Mouse (Mus musculus): ENCODE results near the gene Htr1f. TPM values are rescaled to one million over a fixed set of nuclear protein-coding genes. Genes with fewer than 3 reads are reported as not detected.
A peak's percentile ranks its signal among the peaks of the same experiment; 100 is the strongest.
"Not testable (repeated sequence)": the region's sequence is repeated elsewhere in the genome, so short reads cannot be mapped to it uniquely, and the experiment has no call there.

Gene Htr1f
- 1 to 10 TPM; 5.9 to 6.6 TPM for total RNA-seq (2021)
- long read RNA-seq, experiment 1, transcript Htr1f-201 (3 exons, 2,579 nt): major isoform, 5 of 6 reads
- long read RNA-seq, experiment 1, partial matches to known transcripts: 0 of 6 reads
- long read RNA-seq, experiment 1, other reads (novel, unspliced or antisense): 1 of 6 reads
- long read RNA-seq, experiment 2, partial matches to known transcripts: 0 of 1 reads
- long read RNA-seq, experiment 2, other reads (novel, unspliced or antisense): 1 of 1 reads

DNA sequence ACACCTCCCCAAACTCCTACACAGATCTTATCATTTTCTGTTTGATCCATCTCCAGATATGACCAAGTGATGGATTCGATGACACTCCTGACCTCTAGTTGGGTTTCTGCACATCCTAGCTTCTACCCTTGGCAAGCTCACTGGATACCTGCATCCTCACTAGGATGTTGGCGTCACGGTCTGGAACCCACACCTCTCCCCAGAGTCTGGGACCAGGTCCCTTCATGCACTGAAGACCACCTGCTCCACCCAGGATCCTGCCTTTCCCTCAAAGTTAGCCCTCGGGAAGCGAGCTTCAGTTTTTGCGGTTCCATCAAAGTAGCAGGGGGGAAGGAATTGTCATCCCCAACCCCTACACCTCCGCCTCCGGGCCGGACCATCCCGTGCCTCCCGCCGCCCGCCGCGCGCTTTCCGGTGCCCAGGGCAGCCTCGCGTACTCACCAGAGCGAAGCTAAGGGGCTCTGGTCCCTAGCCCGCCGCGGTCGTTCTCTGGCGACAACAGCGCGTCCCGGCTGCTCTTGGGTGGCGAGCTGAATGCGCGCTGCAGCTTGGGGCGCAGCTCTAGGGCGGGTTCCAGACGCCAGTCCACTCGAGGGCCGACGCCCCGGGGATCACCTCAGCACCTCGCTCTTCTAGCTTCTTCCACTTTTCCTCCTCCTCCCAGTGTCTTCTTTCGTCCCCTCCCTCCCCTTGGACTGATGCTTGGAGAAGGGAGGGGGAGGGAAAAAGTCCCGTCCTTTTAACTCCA, at the start of gene Htr1f:
TSS of gene Htr1f (minus strand) at position 671 of the 748 bp plus-strand sequence.
- peak; percentile 7 to 33 for DNase-seq (ENCODE audit: low spot score in 2 of 2)

DNA sequence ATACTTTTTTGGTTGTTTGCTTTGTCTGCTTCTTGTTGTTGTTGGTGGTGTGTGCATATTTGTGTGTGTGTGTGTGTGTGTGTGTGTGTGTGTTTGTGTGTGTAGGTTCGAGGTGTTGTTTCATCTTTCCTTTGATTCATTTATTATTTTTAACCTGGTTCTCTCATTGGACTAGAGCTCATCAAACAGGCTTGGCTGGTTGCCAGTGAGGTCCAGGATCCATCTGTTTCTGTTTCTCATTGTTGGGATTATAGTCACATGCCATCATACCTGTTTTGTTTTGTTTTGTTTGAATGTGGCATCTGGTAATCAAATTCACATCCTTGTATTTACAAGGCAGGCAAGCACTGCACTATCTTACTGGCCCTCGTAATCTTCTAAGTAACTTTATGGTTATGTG, 34.1 kb upstream of the Htr1f start:
- DNase-seq (ENCODE audit: low spot score in 2 of 2): no peak

DNA sequence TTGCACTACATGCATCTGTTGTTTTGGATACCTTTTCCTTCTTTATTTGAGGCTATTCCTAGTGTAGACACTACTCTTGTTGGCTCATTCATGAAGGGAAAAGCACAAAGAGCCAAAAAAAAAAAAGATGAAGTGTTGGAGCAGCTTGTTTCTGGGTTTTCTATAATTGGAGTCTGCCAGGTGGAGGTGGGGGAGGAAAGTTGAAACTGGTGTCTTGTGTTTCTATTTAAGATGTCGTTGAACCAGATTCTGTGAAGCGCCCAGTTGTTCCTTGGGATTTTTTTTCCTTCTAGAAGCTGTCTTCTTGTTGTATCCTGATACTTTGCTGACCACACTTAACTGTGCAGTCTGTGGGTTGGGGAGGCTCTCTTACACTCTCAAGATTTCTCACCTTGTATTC, 23.7 kb upstream of the Htr1f start:
- DNase-seq (ENCODE audit: low spot score in 2 of 2): peak; percentile 33 to 65

DNA sequence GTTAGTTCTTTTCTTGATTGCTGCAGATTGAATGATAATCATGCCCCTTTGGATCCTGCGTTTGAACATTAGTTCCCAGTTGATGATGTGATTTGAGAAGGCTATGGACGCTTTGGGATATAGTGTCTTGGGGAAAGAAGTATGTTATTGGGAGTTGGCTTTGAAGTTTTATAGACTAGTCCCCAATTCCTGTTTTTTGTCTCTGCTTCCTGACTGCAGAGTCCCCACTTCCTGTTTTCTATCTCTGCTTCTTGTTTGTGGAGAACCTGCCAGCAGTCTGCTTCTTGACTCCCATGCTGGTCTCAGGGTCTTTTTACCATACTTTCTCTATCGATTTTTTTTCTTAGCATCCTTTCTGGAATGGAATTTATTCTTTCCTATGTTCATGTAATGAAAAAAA, 22.2 kb upstream of the Htr1f start:
- DNase-seq (ENCODE audit: low spot score in 2 of 2): no peak

DNA sequence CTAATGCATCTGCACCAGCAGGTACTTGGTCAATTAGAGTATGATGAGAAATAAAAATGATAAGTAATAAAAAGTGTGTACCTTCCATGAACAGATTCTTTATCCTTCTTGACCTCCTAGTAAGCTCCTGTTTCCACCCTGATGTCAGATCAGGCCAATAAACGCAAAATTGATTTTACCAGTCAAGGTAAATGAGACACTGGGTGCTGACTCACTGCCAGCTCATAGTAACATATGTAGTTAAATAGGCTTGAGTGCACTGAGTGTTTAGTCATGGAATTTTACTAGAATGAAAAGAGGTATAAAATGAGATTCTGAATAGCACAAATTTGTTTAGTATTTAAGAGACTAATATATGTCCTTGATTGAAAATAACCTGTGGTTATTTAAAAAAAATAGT, 6.6 kb upstream of the Htr1f start:
- no peak for DNase-seq (ENCODE audit: low spot score in 2 of 2)

DNA sequence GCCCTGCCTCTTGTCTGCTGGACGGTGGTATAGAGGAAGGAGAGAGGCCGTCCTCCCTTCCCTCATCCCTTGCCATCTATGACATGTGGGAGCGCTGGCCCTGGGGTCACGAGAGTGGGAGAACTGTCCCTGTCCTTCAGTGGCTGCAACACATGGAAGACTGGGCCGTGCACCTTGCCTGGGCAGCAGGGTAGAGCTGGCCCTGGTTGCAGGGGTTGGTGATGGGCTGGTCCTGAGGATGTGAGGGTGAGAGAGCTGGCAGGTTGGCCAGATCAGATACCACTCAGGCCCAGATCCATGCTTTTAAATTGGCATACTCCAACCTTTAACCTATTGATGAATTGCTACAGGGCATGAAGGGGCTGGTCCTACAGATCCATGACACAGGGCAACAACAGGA, 12.1 kb downstream of the Htr1f start:
- no peak for DNase-seq (ENCODE audit: low spot score in 2 of 2)

DNA sequence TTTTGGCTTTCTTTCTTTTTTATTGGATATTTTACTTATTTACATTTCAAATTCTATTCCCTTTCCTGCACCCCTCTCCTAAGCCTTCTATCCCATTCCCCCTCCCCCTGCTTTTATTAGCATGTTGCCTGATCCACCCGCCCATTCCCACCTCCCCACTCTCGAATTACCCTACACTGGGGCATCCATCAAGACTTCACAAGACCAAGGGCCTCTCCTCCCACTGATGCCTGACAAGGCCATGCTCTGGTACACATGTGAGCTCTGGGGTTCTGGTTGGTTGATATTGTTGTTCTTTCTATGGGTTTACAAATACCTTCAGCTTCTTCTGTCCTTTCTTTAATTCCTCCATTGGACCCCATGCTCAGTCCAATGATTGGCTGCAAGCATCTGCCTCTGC, 22.2 kb downstream of the Htr1f start:
- DNase-seq (ENCODE audit: low spot score in 2 of 2): no peak

DNA sequence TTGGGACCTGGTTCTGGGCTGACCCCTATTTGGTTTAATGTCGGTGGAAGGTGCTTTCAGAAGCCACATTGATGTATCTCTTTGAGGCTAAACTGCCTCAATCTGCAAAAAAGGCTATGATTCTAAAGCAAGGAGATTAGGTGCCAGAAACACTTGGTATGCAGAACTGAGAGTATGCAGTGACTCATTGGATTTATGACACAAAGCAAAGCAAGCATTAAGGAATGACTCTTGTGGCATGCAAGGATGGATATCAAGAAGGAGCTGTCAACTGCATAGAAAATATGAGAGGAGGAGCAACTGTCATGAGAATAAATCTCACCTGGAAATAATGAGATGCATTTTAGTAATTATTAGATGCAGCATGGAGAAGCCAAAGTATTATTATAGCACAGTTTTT, 35.8 kb downstream of the Htr1f start:
- DNase-seq (ENCODE audit: low spot score in 2 of 2): no peak

DNA sequence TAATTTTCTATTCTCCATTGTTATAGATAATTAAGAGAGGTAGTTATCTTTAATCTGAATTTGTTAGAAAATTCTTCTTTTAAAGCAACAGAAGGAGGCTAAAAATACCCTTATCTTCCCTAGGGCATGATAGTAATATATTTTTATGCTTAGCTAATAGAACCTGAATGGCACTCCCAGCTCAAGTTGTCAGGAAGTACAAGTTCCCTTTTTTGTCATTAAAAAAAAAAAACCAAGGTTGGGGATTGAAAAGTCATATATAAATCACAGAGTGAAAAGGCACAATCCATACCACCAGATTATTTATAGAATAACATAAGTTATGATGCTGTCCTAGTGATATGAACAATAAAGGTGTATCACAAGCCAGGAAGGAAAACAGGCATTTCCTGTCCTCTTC, 39.4 kb downstream of the Htr1f start:
- no peak for DNase-seq (ENCODE audit: low spot score in 2 of 2)

DNA sequence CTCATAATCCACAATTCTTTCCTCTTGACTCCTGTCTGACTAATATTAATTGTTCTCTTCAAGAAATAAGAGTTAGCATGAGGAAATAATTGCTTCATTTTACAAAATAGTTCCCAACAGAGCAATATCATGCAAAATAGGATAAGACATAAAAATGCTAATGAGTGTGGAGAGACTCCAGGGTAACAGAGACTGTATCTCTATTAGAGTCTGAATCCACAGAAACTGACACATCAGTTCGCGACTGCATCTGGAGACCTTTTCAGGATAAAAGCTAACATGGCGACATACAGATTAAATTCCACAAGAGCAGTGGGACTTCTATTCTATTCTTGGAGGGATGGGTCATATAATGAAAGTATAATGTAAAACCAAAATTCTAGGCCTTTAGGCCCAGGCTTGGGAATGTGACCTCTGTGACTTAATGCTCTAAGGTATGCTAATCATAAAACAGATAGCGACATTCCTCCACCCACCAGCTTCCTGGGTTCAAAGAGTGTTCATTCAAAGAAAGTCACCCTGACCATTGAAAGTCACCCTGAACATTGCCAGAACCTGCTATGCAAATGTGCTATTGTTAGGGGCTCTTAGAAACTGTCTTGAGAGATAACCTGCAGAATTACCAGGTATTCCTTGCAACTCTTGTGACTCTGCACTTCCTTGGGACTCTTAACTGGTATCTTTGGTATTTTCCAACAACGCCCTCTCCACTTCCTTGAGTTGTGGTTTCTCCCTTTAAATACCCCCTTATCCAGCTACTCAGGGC, 67.8 kb downstream of the Htr1f start:
- DNase-seq (ENCODE audit: low spot score in 2 of 2): not testable (repeated sequence)

DNA sequence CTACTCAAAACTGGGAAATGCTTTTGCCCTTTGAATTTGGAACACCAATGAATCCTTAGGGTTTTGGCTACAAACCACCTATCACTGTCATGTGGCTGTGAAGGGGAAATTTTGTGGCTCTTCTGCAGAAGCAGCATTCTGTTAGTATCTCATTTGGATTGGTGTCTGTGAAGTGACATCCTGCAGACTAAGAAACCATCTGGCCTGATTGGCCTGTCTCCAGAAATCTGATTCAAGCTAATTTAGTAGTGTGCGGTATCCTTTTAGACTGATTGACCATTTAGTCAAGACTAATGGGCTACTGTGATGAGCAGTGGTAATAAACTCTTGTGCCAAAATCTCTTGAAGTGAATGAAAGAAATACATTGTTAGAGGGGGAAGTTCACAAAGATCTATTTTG, 76.0 kb downstream of the Htr1f start:
- DNase-seq (ENCODE audit: low spot score in 2 of 2): peak; percentile 25 to 45

DNA sequence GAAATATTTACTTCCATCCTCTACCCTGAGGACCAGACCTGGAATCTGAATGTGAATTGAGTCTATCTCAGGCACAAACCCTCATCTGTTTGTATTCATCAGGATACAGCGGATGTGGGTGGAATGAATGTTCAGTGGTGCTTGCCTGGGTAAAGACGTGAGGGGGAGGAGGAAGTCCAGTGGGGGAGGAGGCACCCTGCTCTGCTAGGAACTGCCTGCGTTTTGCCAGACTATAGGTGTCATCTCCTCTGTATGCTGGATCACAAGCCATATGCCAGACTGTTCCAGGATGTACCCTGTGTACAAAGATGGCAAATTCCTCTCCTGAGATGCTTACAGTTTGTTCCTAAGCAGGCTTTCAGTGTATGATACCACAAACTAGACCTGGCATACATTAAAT, 83.3 kb downstream of the Htr1f start:
- peak; percentile 36 to 65 for DNase-seq (ENCODE audit: low spot score in 2 of 2)

DNA sequence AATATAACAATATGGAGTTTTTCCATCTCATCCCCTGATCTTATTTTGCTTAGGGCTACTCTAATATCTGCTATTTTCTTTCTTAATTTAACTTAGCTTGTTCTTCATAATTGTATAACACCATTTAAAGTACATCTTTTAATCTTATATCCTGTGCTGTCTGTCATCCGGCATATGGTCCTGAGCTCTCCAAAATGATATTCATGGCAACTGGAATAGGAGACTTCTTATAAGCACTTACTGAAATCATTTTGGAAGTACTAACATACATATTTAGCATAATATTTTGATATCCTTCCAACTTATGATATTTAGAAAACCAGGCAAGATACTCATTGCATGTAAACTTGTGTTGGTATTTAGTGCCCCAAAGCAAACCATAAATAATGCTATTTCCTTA, 86.9 kb downstream of the Htr1f start:
- DNase-seq (ENCODE audit: low spot score in 2 of 2): no peak

DNA sequence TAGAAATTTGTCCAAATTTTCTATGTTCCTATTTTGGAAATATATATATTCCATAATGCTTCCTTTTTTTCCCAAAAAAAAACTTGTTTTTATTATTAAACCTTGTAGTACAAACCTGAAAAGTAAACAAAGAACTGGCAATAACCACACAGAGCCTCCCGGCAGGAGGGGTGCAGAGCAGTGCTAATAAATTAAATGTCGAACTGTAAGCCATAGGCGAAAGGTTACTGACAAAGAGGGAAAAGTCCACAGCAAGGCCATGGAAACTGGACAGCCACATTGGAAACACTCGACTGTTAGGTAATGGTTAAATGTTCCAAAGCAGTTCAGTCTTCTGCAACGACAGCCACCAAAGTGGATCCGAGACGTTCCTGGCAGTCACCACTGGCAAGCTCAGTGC, 87.5 kb downstream of the Htr1f start:
- no peak for DNase-seq (ENCODE audit: low spot score in 2 of 2)

DNA sequence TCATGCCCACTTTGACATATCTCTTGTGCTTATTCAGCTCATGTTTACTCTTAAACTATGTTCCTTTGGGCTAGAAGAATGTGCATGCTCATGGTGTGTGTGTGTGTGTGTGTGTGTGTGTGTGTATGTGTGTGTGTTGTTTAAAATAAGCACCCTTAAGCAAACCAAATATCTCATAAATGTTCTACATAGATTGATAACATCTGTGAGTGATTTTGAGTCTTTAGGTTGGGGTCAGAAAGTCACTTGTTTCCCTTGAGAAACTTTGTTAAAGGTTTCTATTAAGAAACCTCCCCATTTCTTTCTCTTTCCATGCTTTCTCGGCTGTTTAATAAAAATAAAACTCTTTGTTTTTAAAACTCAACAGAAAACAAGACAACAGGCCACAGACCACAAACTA, 88.1 kb downstream of the Htr1f start:
- no peak for DNase-seq (ENCODE audit: low spot score in 2 of 2)

DNA sequence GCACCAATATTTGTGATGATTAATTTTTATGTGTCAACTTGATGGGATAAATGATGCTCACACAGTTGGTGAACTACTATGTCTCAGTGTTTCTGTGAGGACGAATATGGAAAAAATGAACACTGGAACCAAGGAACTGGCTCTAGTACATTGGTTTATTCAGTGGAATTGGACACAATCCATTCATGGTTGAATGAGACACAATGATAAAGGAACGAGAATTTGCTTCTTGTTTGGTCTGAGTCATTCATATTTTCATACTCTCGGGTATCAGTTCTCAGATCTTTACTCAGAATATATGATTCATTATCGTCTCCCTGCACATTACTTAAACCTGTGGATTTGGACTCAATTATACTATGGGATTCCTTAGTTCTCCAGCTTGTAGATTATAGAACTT, 90.4 kb downstream of the Htr1f start:
- DNase-seq (ENCODE audit: low spot score in 2 of 2): no peak

DNA sequence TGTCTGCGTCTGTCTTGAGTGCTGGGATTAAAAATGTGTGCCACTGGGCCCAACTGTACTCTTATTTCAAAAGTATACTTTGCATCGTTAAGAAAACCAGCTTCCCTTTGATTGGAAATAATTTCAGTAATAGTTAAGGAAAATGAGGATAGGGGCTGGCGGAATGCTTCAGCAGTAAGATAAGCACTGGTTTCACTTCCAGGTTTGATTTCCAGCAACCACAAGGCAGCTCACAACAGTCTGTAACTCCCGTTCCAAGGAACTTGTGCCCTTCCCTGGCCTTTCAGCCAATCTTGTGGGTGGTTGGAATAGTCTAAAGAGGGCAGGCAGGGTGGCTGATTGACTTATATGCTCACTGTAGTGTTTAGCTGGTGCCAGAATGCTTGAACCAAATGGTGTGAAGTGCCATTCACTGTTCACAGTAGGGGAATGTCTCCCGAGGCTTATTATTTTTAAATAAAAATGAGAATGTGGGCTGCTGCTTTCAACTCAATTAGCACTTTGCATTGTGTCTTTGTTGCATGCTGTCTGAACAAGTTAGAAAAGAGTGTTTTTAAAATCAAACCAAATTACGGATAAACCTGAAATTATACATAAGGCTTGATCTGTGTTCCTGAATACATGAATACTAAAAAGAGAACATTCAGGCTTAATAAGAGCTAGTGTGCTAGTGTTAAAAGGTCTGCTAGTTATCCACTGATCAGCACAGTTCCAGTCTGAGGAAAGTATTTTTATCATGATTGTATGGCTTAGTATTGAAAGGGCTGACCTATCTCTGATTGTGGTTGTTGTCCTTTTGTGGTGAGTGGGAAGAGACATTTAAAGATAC, 103.4 kb downstream of the Htr1f start:
- DNase-seq (ENCODE audit: low spot score in 2 of 2): no peak

DNA sequence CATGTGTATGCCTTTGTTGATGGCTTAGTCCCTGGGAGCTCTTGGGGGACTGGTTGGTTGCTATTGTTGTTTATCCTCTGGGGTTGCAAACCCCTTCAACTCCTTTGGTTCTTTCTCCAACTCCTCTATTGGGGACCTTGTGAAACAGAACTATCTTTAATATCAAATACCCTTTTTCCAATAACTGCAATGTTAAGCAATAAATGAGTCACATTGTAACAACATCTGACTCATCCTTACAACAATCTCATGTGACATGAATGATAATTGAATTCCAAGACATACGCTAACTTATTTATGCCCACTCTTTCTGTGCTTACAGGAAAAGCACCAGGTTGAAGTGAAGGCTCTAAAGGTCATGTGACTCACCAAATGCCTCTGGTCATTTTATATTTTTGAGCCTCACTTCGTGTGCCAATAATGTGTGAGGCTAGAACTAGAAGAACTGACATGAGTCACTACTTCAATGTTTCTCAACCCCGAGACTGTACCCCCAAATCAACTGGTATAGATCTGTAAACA, 116.3 kb downstream of the Htr1f start:
- DNase-seq (ENCODE audit: low spot score in 2 of 2): no peak

DNA sequence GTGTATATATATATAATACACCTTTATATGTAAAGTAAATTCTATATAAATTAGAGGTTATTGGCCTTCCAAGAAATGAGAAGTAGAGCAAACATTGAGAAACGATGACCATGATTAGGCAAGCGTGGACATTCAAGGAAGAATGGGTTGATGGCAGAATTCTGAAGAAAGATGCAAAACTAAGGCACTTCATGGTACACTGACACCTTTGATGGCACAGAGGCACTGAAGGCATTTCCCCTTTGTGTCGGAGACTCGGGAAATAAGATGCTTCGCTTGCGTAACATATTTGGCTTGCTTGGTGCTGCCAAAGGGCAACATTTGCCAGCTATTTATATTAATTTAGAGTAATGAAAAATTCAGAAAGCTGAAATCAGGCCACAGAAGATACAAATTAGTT, 118.1 kb downstream of the Htr1f start:
- no peak for DNase-seq (ENCODE audit: low spot score in 2 of 2)

DNA sequence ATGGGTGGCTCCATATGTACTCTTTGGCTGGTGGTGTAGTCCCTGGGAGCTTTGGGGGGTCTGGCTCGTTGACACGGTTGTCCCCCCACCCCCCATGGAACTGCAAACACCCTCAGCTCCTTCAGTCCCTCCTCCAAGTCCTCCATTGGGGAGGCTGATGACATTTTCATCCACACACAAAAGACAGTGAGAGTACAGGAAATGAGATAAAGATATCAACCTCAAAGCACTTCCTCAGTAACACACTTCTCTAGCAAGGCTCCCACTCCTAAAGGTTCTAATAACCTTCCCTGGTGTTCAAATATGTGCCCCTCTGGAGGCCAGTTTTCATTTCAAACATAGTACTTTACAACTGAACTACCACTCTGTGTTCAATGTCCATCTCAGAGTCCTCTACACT, 118.6 kb downstream of the Htr1f start:
- no peak for DNase-seq (ENCODE audit: low spot score in 2 of 2)

DNA sequence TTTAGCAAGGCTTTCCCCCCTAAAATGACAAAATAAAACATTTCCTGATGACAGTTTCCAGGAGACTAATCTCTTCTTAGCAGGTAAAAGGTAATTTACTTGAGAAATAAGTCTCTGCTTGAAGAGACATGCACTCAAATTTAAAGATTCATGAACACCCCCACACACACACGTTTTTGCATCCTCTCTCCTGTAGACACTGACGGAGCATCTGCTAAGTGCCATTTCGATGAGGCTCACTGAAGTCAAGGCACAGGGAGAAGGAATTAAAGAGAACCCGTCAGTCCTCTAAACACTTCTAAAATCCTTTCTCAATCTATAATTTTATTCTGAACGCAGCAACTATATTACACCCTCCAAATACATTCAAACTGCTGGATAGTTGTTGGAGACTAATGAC, 131.0 kb downstream of the Htr1f start:
- DNase-seq (ENCODE audit: low spot score in 2 of 2): no peak

Measured in left cerebral cortex, adult 18-20 months (tissue).